Comparison of ENCODE assay signal across 8 mouse cellular contexts in the genomic region with DNA sequence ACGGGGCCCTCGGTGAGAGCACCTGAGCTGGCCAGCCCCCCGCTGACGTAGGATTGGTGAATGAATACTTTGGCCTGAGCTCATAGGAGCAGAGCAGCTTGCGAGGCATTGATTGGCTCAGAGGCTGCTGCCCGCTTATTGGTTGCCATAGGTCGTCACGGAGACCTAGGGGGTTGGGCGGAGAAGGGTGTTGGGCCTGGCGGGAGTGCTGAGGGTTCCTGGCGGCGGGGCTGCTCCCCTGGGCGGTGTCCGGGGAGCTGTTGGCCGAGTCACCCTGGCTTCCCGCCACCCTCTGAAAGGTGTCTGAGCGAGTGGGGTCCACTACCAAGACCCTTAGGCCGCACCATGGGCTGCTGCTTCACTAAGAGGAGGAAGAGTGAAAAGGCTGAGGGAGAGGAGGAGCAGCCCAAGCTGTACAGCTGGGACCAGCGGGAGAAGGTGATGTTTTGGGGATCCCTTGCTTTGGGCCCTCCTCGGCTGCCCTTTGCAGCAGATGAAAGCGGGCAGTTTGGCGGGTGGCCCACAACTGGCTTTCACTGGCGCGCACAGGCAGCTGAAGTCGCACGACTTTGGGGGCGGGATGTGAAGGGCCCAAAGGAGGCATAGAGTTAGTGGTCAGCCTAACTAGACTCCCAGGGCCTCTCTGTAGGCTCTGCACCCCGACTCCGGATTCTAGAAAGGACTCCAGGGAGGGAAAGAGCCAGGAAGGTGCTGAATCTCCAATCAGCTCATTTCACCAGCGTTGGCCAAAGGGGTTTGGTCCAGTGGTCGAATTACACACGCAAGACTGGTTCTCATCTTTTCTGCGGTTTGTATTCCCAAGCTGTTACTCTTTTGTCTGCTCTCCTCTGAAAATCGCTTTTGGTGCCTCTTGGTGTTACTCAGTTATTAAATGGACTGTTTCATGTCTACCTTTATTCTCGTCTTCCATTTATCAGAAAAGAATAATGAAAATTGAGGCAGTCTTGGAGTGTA. TPM values are rescaled to one million over a fixed set of nuclear protein-coding genes. Genes with fewer than 3 reads are reported as not detected.
A peak's percentile ranks its signal among the peaks of the same experiment; 100 is the strongest.
DNase-seq lines count a peak whose midpoint lies in the region; ATAC-seq and TF ChIP-seq lines count a peak whose summit lies in the region.

A gene (plus strand): TSS at position 91 of the 975 bp plus-strand sequence.

- H3K79me3 ChIP-seq in C2C12 (ENCODE audit: low read depth) = peaks cover 2% of the 10 kb centered on the region

- TF ChIP-seq CTCF in C2C12 (IDR thresholded peaks at IDR 0.05; ENCODE audit: control insufficient read depth, insufficient read depth, insufficient read length) = no peak
- no peak for TF ChIP-seq CTCF in brain, embryonic 14.5 days (IDR thresholded peaks at IDR 0.05; ENCODE audit: borderline replicate concordance, extremely low read depth, insufficient read depth, insufficient read length)
- TF ChIP-seq CTCF in kidney, postnatal 0 days (IDR thresholded peaks at IDR 0.05; ENCODE audit: low read depth) = no peak

- 11% methylated on average over 35 of the region's 35 CpGs for WGBS in heart, embryonic 11.5 days (ENCODE audit: insufficient replicate concordance)
- WGBS in kidney, postnatal 0 days = 23% methylated on average over 35 of the region's 35 CpGs
- WGBS in liver, embryonic 11.5 days = 11% methylated on average over 35 of the region's 35 CpGs
- 19% methylated on average over 35 of the region's 35 CpGs for WGBS in stomach, embryonic 14.5 days

- H3K4me3 ChIP-seq in C2C12 (ENCODE audit: insufficient read depth, poor library complexity, severe bottlenecking) = peak within 1 kb of the TSS; percentile 42
- peak within 1 kb of the TSS; percentile 86 for H3K4me3 ChIP-seq in erythroblast, embryonic 14.5 days (replicated peaks)
- peak within 1 kb of the TSS; percentile 60 for H3K4me3 ChIP-seq in heart, embryonic 11.5 days (ENCODE audit: low read depth, low read length)
- H3K4me3 ChIP-seq in kidney, postnatal 0 days (replicated peaks; ENCODE audit: low read depth, low read length) = peak within 1 kb of the TSS; percentile 48
- peak within 1 kb of the TSS; percentile 68 for H3K4me3 ChIP-seq in liver, embryonic 11.5 days (ENCODE audit: low read depth, low read length)
- peak within 1 kb of the TSS; percentile 56 for H3K4me3 ChIP-seq in stomach, embryonic 14.5 days (ENCODE audit: low read depth, low read length)

- no peaks in the 10 kb centered on the region for H3K9me3 ChIP-seq in erythroblast, embryonic 14.5 days (ENCODE audit: control insufficient read depth, low read length)
- H3K9me3 ChIP-seq in heart, embryonic 11.5 days (replicated peaks; ENCODE audit: control insufficient read depth, low read length) = no peaks in the 10 kb centered on the region
- no peaks in the 10 kb centered on the region for H3K9me3 ChIP-seq in kidney, postnatal 0 days (replicated peaks; ENCODE audit: low read length)
- H3K9me3 ChIP-seq in liver, embryonic 11.5 days (ENCODE audit: control insufficient read depth, low read length) = no peaks in the 10 kb centered on the region
- no peaks in the 10 kb centered on the region for H3K9me3 ChIP-seq in stomach, embryonic 14.5 days (ENCODE audit: control insufficient read depth, low read depth, low read length)

- H3K79me2 ChIP-seq in C2C12 (ENCODE audit: control insufficient read depth, insufficient read depth) = peaks cover 17% of the 10 kb centered on the region

- peak; percentile 40; the same call in 1 of the 2 replicates for TF ChIP-seq POLR2A in brain, embryonic 14.5 days (IDR thresholded peaks at IDR 0.05; ENCODE audit: borderline replicate concordance, extremely low read depth, insufficient read depth, insufficient read length, poor library complexity, severe bottlenecking)

- peak within 1 kb of the TSS; percentile 66 for H3K4me2 ChIP-seq in heart, embryonic 11.5 days
- peak within 1 kb of the TSS; percentile 61 for H3K4me2 ChIP-seq in kidney, postnatal 0 days (ENCODE audit: low read length)
- peak within 1 kb of the TSS; percentile 63 for H3K4me2 ChIP-seq in liver, embryonic 11.5 days
- peak within 1 kb of the TSS; percentile 40 for H3K4me2 ChIP-seq in stomach, embryonic 14.5 days (replicated peaks; ENCODE audit: low read depth, low read length)

- H3K9ac ChIP-seq in heart, embryonic 11.5 days (ENCODE audit: low read depth, low read length) = peak within 1 kb of the TSS; percentile 80
- peak within 1 kb of the TSS; percentile 56 for H3K9ac ChIP-seq in kidney, postnatal 0 days (ENCODE audit: low read depth, low read length)
- H3K9ac ChIP-seq in liver, embryonic 11.5 days (ENCODE audit: low read depth, low read length) = peak within 1 kb of the TSS; percentile 76
- peak within 1 kb of the TSS; percentile 29 for H3K9ac ChIP-seq in stomach, embryonic 14.5 days (replicated peaks; ENCODE audit: low read depth, low read length)

- H3ac ChIP-seq in C2C12 (ENCODE audit: control insufficient read depth, insufficient read length, low read depth) = peak within 1 kb of the TSS; percentile 51

- no peaks in the 10 kb centered on the region for H3K27me3 ChIP-seq in C2C12 (ENCODE audit: control insufficient read depth, insufficient read depth, insufficient read length)
- H3K27me3 ChIP-seq in erythroblast, embryonic 14.5 days (ENCODE audit: control insufficient read depth) = no peaks in the 10 kb centered on the region
- no peaks in the 10 kb centered on the region for H3K27me3 ChIP-seq in heart, embryonic 11.5 days (ENCODE audit: control insufficient read depth, insufficient read depth, low read length)
- no peaks in the 10 kb centered on the region for H3K27me3 ChIP-seq in kidney, postnatal 0 days (ENCODE audit: insufficient read depth, low read length)
- H3K27me3 ChIP-seq in liver, embryonic 11.5 days (replicated peaks; ENCODE audit: control insufficient read depth, insufficient read depth, low read length) = no peaks in the 10 kb centered on the region
- no peaks in the 10 kb centered on the region for H3K27me3 ChIP-seq in stomach, embryonic 14.5 days (ENCODE audit: control insufficient read depth, insufficient read depth, low read length)

- peaks cover 16% of the 10 kb centered on the region for H3K4me1 ChIP-seq in erythroblast, embryonic 14.5 days (ENCODE audit: control insufficient read depth)
- H3K4me1 ChIP-seq in heart, embryonic 11.5 days (ENCODE audit: control insufficient read depth, insufficient read depth, low read length) = no peaks in the 10 kb centered on the region
- H3K4me1 ChIP-seq in kidney, postnatal 0 days (replicated peaks; ENCODE audit: insufficient read depth, low read length) = no peaks in the 10 kb centered on the region
- H3K4me1 ChIP-seq in liver, embryonic 11.5 days (replicated peaks; ENCODE audit: control insufficient read depth, insufficient read depth, low read length) = no peaks in the 10 kb centered on the region
- no peaks in the 10 kb centered on the region for H3K4me1 ChIP-seq in stomach, embryonic 14.5 days (ENCODE audit: control insufficient read depth, insufficient read depth, low read length)

- peak within 1 kb of the TSS; percentile 70; the same call in 1 of the 2 replicates for H3K27ac ChIP-seq in heart, embryonic 11.5 days (ENCODE audit: low read depth, low read length)
- no peak within 1 kb of the TSS; the same call in 1 of the 2 replicates for H3K27ac ChIP-seq in kidney, postnatal 0 days
- peak within 1 kb of the TSS; percentile 54; the same call in 1 of the 2 replicates for H3K27ac ChIP-seq in liver, embryonic 11.5 days (ENCODE audit: low read depth, low read length)
- peak within 1 kb of the TSS; percentile 61 for H3K27ac ChIP-seq in stomach, embryonic 14.5 days (ENCODE audit: low read length)

- H3K36me3 ChIP-seq in C2C12 (ENCODE audit: control insufficient read depth, insufficient read depth) = no peaks in the 10 kb centered on the region
- H3K36me3 ChIP-seq in erythroblast, embryonic 14.5 days (ENCODE audit: control insufficient read depth) = no peaks in the 10 kb centered on the region
- no peaks in the 10 kb centered on the region for H3K36me3 ChIP-seq in heart, embryonic 11.5 days (ENCODE audit: control insufficient read depth, insufficient read depth, low read length)
- H3K36me3 ChIP-seq in kidney, postnatal 0 days (ENCODE audit: insufficient read depth, low read length) = no peaks in the 10 kb centered on the region
- no peaks in the 10 kb centered on the region for H3K36me3 ChIP-seq in liver, embryonic 11.5 days (ENCODE audit: control insufficient read depth, insufficient read depth, low read length)
- H3K36me3 ChIP-seq in stomach, embryonic 14.5 days (ENCODE audit: control insufficient read depth, insufficient read depth, low read length) = no peaks in the 10 kb centered on the region

- peak; percentile 99 for ATAC-seq in heart, embryonic 11.5 days (replicated peaks; ENCODE audit: insufficient number of reproducible peaks, low FRiP score, low TSS enrichment)
- peak; percentile 100 for ATAC-seq in kidney, postnatal 0 days (replicated peaks; ENCODE audit: low FRiP score, low read depth)
- ATAC-seq in liver, embryonic 11.5 days (replicated peaks; ENCODE audit: low FRiP score) = peak; percentile 100
- ATAC-seq in stomach, embryonic 14.5 days (ENCODE audit: insufficient number of reproducible peaks, insufficient read depth, low FRiP score, low read depth) = peak; percentile 100

- DNase-seq in brain, embryonic 14.5 days (ENCODE audit: low read depth) = peak; percentile 95
- peak; percentile 91 for DNase-seq in kidney, postnatal 0 days (ENCODE audit: low spot score)
- peak; percentile 64 for DNase-seq in liver, embryonic 11.5 days (ENCODE audit: low spot score)
- peak; percentile 84 for DNase-seq in naive thymus-derived CD4-positive, alpha-beta T cell, adult 2 months (ENCODE audit: low read depth)

TF ChIP-seq in C2C12, 6 proteins besides CTCF, POLR2A, EP300 and RAD21:
- TF ChIP-seq MYOG (IDR thresholded peaks at IDR 0.05; ENCODE audit: control insufficient read depth, extremely low read depth, insufficient read length) = no peak
- no peak for TF ChIP-seq MYOD1 (IDR thresholded peaks at IDR 0.05; ENCODE audit: control insufficient read depth, insufficient read length, low read depth)
- TF ChIP-seq CEBPB (IDR thresholded peaks at IDR 0.05; ENCODE audit: low read depth) = no peak
- no peak for TF ChIP-seq FOSL1 (IDR thresholded peaks at IDR 0.05; ENCODE audit: insufficient read depth, low read length, poor library complexity, severe bottlenecking)
- no peak for TF ChIP-seq USF1 (IDR thresholded peaks at IDR 0.05; ENCODE audit: low read depth)
- TF ChIP-seq MAX (IDR thresholded peaks at IDR 0.05) = no peak

RNA-seq across cellular contexts. Expression of the gene that starts here (rescaled TPM):
- polyA plus RNA-seq in C2C12 (2012; fragmentation: generic; extraction: Trizol) = 3.3 TPM
- 9.4 and 10.8 TPM in 2 replicates for polyA plus RNA-seq in brain, embryonic 14.5 days (2012; rRNA removed)
- 0.26 and 0.36 TPM in 2 replicates for polyA plus RNA-seq in erythroblast, embryonic 14.5 days (2012)
- polyA plus RNA-seq in heart, embryonic 11.5 days (2014; fragmentation: Nextera tagmentation; extraction: Ambion mirVana) = 16.2 and 16.7 TPM in 2 replicates
- polyA plus RNA-seq in kidney, postnatal 0 days (2015; fragmentation: Nextera tagmentation; extraction: Ambion mirVana) = 11.2 and 13.0 TPM in 2 replicates
- 15.3 and 15.8 TPM in 2 replicates for polyA plus RNA-seq in liver, embryonic 11.5 days (2014; fragmentation: Nextera tagmentation; extraction: Ambion mirVana)
- 23.0 and 24.5 TPM in 2 replicates for polyA plus RNA-seq in stomach, embryonic 14.5 days (2014; fragmentation: Nextera tagmentation; extraction: Ambion mirVana)

Comparison
In these comparisons a context has a peak if more than half of its experiments do, and no peak if none do; other contexts are left out.
1. H3K9ac ChIP-seq: peak in every context shown above with its lines; median percentile 80 in heart, embryonic 11.5 days; 76 in liver, embryonic 11.5 days; 56 in kidney, postnatal 0 days; 29 in stomach, embryonic 14.5 days.